Mouse (Mus musculus) ES-E14 (cell line): Measurements from ENCODE around the gene Etnk2. TPM values are rescaled to one million over a fixed set of nuclear protein-coding genes. Genes with fewer than 3 reads are reported as not detected.

Source experiments
- DNase-seq: peaks from one replicate; pipeline ENCODE4 v3.0.0-alpha.2; 2013; ENCODE audit warnings: low read depth, low spot score
- H3K27ac ChIP-seq: 2 replicates; pipeline ENCODE4 v1.5.1; 2012; ENCODE audit warnings: low read depth, mild to moderate bottlenecking, low read length, moderate library complexity, mixed read lengths; ENCODE audit not compliant: poor library complexity, insufficient read depth, severe bottlenecking
- H3K36me3 ChIP-seq: 2 replicates; pipeline ENCODE4 v1.6.1; 2012; ENCODE audit warnings: mild to moderate bottlenecking, low read length, moderate library complexity, mixed read lengths; ENCODE audit not compliant: control insufficient read depth, poor library complexity, insufficient read depth, severe bottlenecking
- H3K4me1 ChIP-seq, 2 experiments: fragments of 150-350 bp in 1 of 2; sonication (generic) in 1 of 2; 2 replicates each; pipeline ENCODE4 v1.6.1; 2012; ENCODE audit warnings: low read length in 2 of 2, mild to moderate bottlenecking in 1 of 2, mixed read lengths in 1 of 2; ENCODE audit not compliant: control insufficient read depth in 2 of 2, insufficient read depth in 2 of 2, poor library complexity in 1 of 2
- H3K4me3 ChIP-seq, 2 experiments: fragments of 150-350 bp in 1 of 2; sonication (generic) in 1 of 2; 2 replicates each; pipeline ENCODE4 v1.5.1; 2012; ENCODE audit warnings: low read length in 2 of 2, low read depth in 1 of 2, mild to moderate bottlenecking in 1 of 2, mixed read lengths in 1 of 2; ENCODE audit not compliant: insufficient read depth in 1 of 2, poor library complexity in 1 of 2, severe bottlenecking in 1 of 2
- H3K9ac ChIP-seq: 2 replicates; pipeline ENCODE4 v1.6.1; 2012; ENCODE audit warnings: low read depth, mild to moderate bottlenecking, low read length, mixed read lengths; ENCODE audit not compliant: poor library complexity, insufficient read depth, severe bottlenecking
- H3K9me3 ChIP-seq: fragments of 150-350 bp; sonication (generic); 2 replicates; pipeline ENCODE4 v1.6.1; 2012; ENCODE audit warnings: low read depth, mild to moderate bottlenecking, low read length; ENCODE audit not compliant: control insufficient read depth, insufficient read depth
- CHD2 ChIP-seq: IDR thresholded peaks from 2 replicates; pipeline ENCODE4 v1.6.1; 2014; ENCODE audit warnings: mild to moderate bottlenecking, low read depth, low read length, inconsistent platforms
- HCFC1 ChIP-seq: IDR thresholded peaks from 2 replicates; pipeline ENCODE4 v1.6.1; 2012; ENCODE audit warnings: low read length, inconsistent platforms, borderline replicate concordance; ENCODE audit not compliant: insufficient read depth
- MAFK ChIP-seq: IDR thresholded peaks from 2 replicates; pipeline ENCODE4 v1.6.1; 2014; ENCODE audit warnings: mild to moderate bottlenecking, low read depth, low read length, inconsistent platforms; ENCODE audit not compliant: insufficient read depth
- ZC3H11A ChIP-seq: IDR thresholded peaks from 2 replicates; pipeline ENCODE4 v1.6.1; 2012; ENCODE audit warnings: low read depth, mild to moderate bottlenecking, inconsistent platforms, low read length, borderline replicate concordance
- ZNF384 ChIP-seq: IDR thresholded peaks from 2 replicates; pipeline ENCODE4 v1.6.1; 2012; ENCODE audit warnings: low read depth, low read length, inconsistent platforms
- in situ Hi-C, 2 experiments: fragments of 600-800 bp; cut with MboI; formaldehyde crosslinking; loops; one replicate each; pipeline ENCODE4 v1.15.1; 2025; ENCODE audit warnings: low sequenced_read_pairs in 2 of 2, inconsistent platforms in 1 of 2; ENCODE audit not compliant: unreplicated experiment in 2 of 2
- total RNA-seq: library from RNA; depleted of rRNA; stranded (reverse); fragments of 300-350 nt; gene quantifications from 2 replicates; pipeline ENCODE4 v1.2.3, GENCODE M21; 2012

The Etnk2 gene
- total RNA-seq, 1 experiment, result 4.8 TPM

DNA sequence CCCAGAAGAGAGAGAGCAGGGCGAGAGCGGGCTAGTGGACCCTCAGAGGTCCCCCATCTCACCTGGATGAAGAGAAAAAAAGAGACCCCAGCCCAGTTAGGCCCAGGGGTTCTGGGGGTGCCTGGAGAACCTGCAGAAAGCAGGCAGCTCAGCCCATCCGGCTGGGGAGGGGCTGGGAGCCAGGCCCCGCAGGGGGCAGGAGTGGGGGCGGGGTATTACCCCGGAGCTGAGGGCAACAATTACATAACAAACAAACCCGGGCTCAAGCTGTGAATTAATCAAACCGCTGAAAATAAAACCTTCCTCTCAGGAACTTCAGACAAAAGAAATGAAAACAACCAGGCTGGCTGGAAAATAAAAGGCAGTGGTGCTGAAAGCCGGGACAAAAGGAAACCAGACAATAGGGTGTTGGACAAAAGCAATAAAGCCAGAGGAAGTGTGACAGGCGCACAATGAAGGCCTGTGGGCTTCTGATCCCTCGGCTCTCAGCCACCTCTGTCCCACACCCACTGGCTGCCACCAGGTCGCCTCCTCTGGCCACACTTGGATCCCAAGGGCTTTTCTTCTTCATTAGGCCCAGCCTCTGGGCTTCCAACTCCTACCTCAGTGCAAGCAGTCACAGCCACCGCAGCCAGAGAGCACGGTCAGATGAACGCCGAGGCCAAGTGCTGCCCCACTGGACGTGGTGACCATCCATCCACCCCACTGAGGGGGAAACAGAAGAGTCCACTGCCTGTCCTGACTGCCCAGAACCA lies 34.3 kb downstream of the Etnk2 start:
- Histone ChIP-seq H3K4me1 (peaks cover 0 to 44% of the 10 kb centered on the region in 2 experiments; a peak in 3 of 4 replicates), H3K36me3 (no peaks in the 10 kb centered on the region), H3K9me3 (no peaks in the 10 kb centered on the region), H3K9ac (peak overlapping the region; percentile 57; the same call in 1 of the 2 replicates), H3K4me3 (peak overlapping the region in 1 of 2 experiments; percentile 41; a peak in 2 of 4 replicates), H3K27ac (peak overlapping the region; percentile 88)
- TF ChIP-seq ZC3H11A (no peak), CHD2 (0 out of 2 replicates have a peak, but pooled peaks have one; percentile 13), MAFK (0 out of 2 replicates have a peak, but pooled peaks have one; percentile 50)
- in situ Hi-C loops, result loop anchor here in 1 of 2 experiments (25.0 kb wide), 1 partner anchor 215 kb away; the partner anchor contains the start of gene Snrpe
- peak; percentile 88 for DNase-seq

DNA sequence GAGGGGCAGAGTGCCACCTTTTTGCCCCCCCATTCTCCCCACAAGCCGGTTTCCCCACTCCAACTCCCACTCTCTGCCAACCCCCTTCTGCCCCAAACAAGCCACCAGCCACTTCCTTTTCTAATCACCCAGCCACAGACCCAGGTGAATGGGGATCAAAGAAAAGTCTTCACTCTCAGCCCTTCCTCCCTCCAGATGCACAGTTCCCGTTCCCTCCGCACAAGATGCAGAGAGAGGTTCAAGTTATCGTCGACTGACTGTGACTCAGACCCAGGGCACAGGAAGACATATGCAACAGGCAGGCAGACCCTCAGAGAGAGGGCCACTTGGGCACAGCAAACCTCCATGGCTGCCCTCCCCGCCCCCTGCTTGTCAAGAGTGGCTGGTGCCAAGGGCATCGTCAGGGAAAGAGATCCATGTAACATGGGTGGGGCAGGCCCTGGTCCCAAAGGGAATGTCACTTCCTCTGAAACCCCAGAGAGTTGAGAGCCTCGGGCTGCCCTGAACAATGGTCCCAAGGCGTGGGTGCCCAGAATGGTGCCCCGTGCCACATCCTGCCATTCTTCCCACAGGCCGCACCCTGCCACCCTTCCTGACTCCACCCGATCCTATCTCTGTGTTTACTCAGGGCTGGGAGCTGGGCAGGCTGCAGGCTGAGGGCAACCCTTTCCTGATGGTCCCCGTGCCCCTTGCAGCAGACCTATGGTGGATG lies 36.8 kb downstream of the Etnk2 start:
- peaks cover 0 to 36% of the 10 kb centered on the region in 2 experiments; a peak in 3 of 4 replicates for H3K4me1 ChIP-seq
- H3K4me3 ChIP-seq, result no peak overlapping the region
- no peak for TF ChIP-seq CHD2
- no peak for TF ChIP-seq ZNF384
- no peak for TF ChIP-seq HCFC1
- TF ChIP-seq MAFK, result no peak
- no peak for TF ChIP-seq ZC3H11A
- H3K9me3 ChIP-seq, result no peaks in the 10 kb centered on the region
- in situ Hi-C loops, result no loop called here
- H3K36me3 ChIP-seq, result no peaks in the 10 kb centered on the region
- H3K27ac ChIP-seq, result no peak overlapping the region
- no peak for DNase-seq
- no peak overlapping the region for H3K9ac ChIP-seq

DNA sequence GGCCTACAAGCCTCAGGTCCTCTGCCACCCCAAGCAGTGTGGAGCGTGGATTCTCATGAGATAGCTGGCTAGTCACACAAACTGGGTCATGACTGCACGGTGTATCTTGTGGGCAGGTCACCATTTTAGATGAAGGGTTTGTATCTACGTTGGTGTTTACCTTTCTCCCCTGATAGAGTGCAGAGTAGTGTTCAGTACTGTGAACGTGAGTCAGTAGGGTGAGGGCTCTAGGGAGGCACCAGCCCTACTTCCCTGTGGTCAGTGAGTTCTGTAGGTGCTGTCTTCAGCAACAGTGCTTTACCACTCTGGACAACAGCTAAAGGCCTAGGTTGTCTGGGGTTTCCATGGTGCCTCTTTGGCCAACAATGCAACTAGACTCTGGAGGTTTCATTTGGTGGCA lies 40.6 kb downstream of the Etnk2 start:
- Histone ChIP-seq H3K9ac (no peak overlapping the region), H3K36me3 (no peaks in the 10 kb centered on the region), H3K27ac (no peak overlapping the region), H3K4me1 (peaks cover 1 to 24% of the 10 kb centered on the region in 2 experiments; a peak in 2 of 4 replicates), H3K4me3 (no peak overlapping the region), H3K9me3 (no peaks in the 10 kb centered on the region)
- in situ Hi-C loops, result no loop called here
- no peak for TF ChIP-seq ZNF384
- no peak for DNase-seq

DNA sequence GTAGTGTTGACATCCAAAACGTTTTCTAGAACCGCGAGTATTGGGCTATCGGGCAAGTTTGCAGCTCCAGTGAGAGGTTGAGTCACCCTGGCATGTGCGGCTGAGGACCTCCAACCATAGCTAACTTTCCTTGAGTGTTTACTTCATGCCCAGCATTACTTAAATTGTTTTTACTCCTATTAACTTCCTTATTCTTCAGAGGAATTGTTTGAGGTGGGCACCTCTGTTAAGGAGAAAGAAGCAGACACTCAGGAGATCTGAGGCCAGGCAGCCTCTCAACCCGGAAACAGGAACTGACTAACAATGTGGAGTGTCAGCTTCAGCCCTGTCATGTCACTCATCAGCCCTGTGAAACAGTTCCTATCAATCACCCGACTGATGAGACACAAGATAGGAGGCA lies 43.2 kb downstream of the Etnk2 start:
- no peaks in the 10 kb centered on the region for H3K9me3 ChIP-seq
- no peak overlapping the region for H3K27ac ChIP-seq
- no peaks in the 10 kb centered on the region for H3K36me3 ChIP-seq
- H3K4me1 ChIP-seq, result peaks cover 7 to 23% of the 10 kb centered on the region in 2 experiments; a peak in 3 of 4 replicates
- no peak overlapping the region for H3K9ac ChIP-seq
- in situ Hi-C loops, result no loop called here
- no peak overlapping the region for H3K4me3 ChIP-seq
- TF ChIP-seq CHD2 (no peak), ZNF384 (no peak), ZC3H11A (no peak), MAFK (no peak), HCFC1 (no peak)
- no peak for DNase-seq
